Mouse (Mus musculus) right cerebral cortex, adult 2 months (tissue): ENCODE results near the gene Pigc.

ENCODE experiments used
- DNase-seq, 2 experiments: peaks; one replicate each; pipeline ENCODE4 v3.0.0; 2021 to 2022; ENCODE audit warnings: low spot score in 2 of 2

Gene Pigc

DNA sequence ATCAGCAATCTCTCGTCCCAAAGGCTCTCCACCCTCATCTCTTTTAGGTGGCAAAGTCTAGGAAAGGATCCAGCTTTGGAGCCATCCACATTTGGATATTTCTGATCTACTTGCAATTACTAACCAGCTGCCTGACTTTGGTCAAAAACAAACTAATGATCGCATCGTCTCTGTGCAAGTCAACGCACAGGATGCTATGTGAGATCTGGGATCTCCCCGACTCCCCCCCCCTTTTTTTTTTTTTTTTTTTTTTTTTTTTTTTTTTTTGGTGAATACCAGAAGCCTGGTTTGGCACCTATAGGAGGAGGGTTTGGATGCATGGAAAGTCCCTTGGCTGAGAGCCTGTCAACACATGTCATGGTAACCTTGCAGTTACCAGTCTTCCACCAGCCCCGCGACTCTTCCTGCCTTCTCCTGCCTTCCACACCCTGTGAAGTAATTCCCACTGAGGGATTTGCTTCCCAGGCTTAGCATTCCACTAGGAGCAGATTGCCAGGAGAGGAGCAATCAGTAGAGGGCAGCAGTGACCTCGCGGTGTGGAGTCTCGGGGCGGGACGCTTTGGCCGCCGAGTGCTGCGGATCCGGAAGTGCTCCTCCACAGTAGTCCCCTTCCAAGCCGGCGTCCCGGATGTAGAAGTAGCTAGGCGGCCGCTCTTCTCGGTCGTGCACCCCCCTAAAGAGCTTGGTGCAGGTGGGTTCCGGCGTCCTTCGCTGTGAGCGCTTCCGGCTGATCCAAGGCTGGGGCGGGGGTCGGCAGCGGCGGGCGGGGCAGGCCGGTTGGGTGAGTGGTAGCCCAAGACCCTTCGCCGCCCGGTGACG, at the start of gene Pigc:
TSS of gene Pigc (plus strand) at position 598 of the 819 bp plus-strand sequence.
- DNase-seq: peak; percentile 94

DNA sequence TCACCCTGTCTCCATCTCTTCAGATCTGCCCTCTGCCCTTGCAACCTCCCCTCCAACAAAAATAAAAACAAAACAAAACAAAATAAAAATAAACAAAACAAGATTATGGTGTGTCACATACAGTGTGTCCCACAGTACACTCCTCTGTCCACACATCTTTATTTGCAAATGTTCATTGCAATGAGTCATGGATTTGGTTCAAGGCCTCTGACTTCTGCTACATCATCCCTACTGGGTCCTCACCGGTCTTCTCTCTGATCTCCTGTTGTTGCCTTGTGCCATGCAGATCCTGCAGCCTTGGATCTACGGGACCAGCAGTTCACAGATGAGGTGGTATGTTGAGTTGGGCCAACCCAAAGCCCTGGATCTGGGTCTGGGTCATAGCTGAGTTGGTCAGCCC, 49.4 kb upstream of the Pigc start:
- DNase-seq: no peak

GRCm38 (mm10) chr1:161920475-161921454, 48.2 kb upstream of the Pigc start:
- DNase-seq: no peak

DNA sequence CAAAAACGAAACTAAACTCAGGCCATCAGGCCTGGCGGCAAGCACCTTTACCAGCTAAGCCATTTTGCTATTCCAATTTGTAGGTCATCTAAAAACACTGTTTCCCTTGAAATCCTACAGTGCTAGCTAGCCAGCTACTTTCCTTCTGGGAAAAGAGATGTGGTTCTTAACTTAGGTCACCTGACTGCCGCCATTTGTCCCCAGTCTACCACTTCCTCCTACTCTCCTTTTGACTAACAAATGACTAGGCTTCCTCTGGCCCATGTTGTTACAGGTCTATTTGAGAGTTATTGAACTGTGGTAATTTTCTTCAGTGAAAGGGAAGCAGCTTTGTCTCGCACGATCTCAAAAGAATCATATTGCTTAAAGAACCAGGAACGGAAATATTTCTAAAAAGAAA, 47.1 kb upstream of the Pigc start:
- no peak for DNase-seq

GRCm38 (mm10) chr1:161924321-161924720, 44.7 kb upstream of the Pigc start:
- DNase-seq: no peak

- no peak for DNase-seq
Measured at GRCm38 (mm10) chr1:161925281-161925805, 43.6 kb upstream of the Pigc start.

DNA sequence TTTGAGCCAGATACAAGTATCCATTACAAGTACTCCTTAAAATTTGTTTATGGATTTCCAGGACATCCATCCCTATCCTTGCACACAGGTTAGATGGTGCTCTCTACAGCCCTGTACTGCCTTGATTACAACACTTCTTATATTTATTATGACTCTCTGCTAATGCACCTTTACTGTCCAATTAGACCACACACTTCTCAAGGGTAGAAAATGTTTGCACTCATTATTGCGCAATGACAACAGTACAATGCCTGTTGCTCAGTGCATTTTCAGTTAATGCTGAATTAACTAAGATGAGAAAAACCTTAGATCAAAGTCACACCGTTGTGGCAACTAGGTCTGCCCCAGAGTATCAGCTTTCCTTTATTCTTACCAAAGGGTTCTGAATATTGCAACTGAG, 41.0 kb upstream of the Pigc start:
- DNase-seq: no peak

DNA sequence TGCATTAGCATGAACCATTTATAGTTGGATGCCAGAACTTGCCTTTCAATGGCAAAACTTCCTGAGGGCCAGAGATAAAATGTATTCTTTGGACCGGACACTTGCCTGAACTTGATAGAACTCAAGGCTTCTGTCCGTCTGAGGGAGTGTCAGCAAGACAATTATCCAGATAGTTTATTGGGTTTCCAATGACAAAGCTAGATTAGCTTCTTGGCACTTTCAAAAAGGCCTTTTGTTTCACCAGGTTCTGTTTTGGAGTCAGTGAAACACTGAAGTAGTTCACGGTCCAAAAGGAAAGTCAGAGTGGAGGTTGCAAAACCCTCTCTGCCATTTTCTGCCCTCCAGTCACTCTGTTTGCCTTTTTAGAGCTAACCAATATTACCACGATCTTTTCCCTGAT, 37.7 kb upstream of the Pigc start:
- no peak for DNase-seq

DNA sequence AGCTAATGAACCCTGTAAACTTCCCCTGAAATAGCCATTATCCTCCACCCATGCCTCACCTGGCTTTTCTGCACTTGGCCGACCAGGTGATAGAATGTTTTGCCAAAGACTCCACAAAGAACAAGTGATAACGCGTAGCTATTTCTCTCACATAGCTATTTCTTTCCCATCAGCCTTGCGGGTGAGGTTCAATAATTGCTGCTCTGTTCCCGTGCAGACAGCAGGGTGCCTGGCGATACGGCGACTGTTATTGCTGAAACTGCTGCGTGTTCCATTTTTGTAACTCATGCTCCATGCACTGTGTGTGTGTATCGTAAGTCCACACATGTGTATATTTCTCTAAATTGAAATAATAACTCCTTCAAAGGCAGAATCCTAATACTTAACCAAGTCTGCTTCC, 37.2 kb upstream of the Pigc start:
- no peak for DNase-seq

- no peak for DNase-seq
Measured at GRCm38 (mm10) chr1:161932286-161932685, 36.7 kb upstream of the Pigc start.

DNA sequence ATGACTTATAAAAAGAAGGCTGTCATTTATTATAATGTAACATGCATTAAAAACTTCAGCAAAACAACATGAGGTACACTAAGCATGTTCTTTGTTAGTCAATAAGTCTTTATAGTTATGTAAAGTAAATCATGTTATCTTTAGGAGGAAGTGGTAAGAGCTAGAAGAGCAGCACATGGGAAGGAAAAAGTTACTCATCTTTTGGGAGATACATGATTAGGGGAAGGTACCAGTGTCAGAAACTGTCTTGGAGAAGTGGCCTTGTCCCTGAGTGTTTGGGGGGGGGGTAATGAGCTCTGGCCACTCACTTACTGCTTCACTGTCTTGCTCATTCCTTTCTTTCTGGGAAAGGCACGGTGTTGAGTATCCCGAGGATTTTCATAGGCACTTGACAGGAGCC, 26.9 kb upstream of the Pigc start:
- DNase-seq: no peak

DNA sequence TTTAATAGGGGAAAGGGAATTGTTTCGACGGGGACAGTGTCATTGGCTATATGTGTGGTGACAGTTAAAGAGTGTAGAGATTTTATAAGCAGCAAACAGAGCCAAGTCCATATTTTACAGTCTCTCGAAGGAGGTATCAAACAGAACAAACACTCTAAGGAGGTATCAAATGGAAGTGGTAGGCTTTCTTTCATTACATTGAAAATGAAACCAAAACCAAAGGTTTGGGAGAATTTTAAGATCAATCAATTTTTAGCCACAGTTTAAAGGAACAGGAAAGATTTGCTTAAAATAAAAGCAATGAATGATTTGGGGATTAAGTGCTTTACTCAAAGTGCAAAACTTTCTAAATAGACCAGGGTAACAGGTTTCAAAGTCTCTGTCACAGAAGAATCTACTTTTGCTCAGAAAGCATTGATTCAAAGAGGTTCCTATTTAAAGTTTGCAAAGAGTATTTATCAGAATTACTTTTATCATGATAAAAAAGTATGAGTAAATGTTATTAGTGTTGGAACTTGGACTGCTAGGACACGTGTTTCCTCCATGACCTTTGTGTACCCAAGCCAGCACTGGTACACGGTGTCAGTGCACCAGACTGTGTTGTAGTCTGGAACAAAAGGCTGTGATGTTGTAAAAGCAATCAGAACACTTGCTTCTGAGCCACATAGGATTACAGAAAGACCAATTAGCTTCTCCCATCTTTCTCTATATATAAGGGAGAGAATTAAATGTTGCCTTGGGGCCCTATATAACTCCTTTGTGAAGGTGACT, 17.8 kb upstream of the Pigc start:
- DNase-seq: no peak

DNA sequence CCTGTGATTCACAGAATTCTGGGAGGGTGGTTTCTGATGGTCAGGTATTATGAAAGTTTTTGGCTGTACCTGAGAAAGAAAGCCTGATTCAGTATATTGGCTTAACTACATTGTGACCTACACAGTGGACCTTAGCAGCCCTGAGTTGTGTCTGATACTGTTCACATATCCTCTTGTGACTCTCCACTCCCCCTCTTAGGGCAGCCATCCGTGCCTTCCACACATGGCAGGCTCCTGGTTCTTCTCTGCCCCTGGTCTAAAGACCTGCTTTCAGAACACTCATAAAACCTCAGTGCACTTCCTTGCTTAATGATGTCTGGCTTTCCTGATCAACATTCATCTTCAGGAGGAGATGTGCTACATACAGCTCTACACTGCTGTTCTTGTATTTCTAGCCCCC, 16.4 kb upstream of the Pigc start:
- no peak for DNase-seq

GRCm38 (mm10) chr1:161955846-161956245, 13.1 kb upstream of the Pigc start:
- no peak for DNase-seq

DNA sequence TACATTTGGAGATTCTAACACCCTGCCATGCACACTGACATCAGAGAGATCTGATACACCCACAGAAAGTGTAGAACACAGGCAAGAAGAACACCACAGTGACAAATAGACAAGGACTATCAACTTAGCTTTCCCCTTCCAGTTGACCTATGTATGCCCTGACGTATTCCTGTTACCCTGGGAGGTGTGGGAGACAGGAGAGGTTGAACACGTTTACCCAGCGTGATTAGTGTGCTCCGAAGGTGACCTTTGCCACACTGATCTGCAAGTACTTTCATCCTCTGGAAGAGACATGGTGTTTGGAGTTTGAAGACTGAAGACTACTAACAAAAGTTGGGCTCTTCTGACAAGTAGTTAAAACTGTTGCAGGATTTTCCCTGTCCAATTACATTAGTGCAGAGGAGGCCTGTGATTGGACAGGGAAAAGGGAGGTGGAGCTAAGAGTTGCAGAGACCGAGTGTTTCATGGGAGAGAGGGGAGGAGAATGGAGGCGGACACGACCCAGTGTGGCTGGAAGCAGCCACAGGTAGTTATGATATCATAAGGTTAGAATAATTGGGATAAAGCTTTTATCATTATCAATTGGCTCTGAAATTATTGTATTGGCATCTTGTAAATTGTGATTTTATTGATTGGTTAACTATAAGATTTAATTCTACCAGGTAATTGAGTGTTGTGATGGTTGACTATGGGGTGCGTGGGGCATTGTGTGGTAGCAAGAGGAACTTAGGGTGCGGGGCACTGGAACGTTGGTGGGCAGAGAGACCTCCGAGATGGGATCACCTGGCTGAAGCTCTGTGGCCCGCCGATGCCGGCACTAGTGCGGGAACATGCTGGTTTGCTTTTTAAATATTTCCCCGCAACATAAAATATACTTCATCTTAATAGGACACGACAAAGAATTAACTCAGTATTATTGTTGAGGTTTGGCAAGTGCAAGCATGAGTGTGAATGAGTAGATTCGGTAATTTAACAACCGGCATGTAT, 10.7 kb upstream of the Pigc start:
- DNase-seq: no peak

GRCm38 (mm10) chr1:161962465-161963377, 6.3 kb upstream of the Pigc start:
- no peak for DNase-seq

GRCm38 (mm10) chr1:161967936-161968335, 1.1 kb upstream of the Pigc start:
- no peak for DNase-seq

GRCm38 (mm10) chr1:161970874-161971273, 1.9 kb downstream of the Pigc start:
- no peak for DNase-seq

DNA sequence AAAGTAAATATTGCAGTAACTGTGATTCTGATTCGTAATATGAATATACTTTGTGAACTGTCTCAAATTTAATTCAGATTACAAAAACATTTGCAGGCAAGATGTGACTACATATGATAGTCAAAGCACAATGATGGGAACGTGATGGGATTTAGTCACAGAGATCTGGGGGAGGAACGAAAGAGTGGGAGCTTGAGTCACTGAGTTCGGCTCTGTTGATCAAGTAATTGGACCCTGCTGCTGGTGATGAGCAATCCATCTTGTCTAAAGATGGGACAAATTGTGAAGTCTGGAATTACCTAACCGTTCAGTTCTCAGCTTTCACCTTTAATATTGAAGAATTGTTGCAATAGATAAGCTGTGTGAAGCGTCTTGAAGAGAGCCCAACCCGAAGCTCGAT, 3.2 kb downstream of the Pigc start:
- no peak for DNase-seq
